Mouse (Mus musculus) kidney, embryonic 15.5 days (tissue): ENCODE data around the gene Neurog1. TPM values are rescaled to one million over a fixed set of nuclear protein-coding genes. Genes with fewer than 3 reads are reported as not detected.

Source experiments
- polyA plus RNA-seq: library from polyadenylated mRNA; unstranded; fragments of >200 nt; fragmentation: Nextera tagmentation; extraction: Ambion mirVana; gene quantifications from 2 replicates; pipeline ENCODE4 v1.2.1, GENCODE M21; 2015

Gene Neurog1
- polyA plus RNA-seq, 1 experiment from 2014 or later, result not detected

Other genes starting within 250 kb of the Neurog1 start
- gene H2afy, start 115.8 kb downstream of the Neurog1 start, polyA plus RNA-seq, result 395 and 406 TPM in 2 replicates
- gene Tifab, start 73.3 kb downstream of the Neurog1 start, polyA plus RNA-seq, result 2.1 and 2.4 TPM in 2 replicates
- gene Cxcl14, start 44.4 kb upstream of the Neurog1 start, polyA plus RNA-seq, result 23.8 and 25.3 TPM in 2 replicates
- not detected in 2 replicates for gene Gm3045, start 174.4 kb upstream of the Neurog1 start, polyA plus RNA-seq
- 0.45 and 0.59 TPM in 2 replicates for gene Slc25a48, start 186.2 kb upstream of the Neurog1 start, polyA plus RNA-seq
- gene Il9, start 230.1 kb upstream of the Neurog1 start, polyA plus RNA-seq, result not detected in 2 replicates